Mouse (Mus musculus) A20 (cell line): Measurements from ENCODE around the gene Pdgfra.

Experiments
- DNase-seq: peaks from one replicate; pipeline ENCODE4 v3.0.0-alpha.2; 2011; ENCODE audit warnings: low read depth, low spot score

The Pdgfra gene

DNA sequence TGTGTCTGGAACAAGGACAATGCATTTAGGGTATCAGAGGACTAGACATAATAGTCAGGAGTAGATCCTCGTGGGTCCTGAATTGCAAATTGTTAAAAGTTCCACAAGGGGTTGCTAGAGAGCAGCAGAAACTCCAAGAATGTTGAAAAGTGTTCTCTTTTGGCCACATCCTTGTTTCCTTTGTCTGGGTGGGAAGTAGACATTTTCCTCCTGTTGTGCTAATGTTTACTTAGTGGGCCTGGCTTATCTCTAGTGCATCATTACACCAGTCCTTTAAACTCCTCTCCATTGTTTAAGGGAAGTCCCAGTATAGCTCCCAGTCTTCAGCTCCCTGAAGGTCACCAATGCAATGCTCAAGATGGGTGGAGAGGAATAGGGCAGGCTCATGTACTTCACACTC, 57.9 kb downstream of the Pdgfra start:
- peak; percentile 5 for DNase-seq

- no peak for DNase-seq
These were observed 62.4 kb downstream of the Pdgfra start for GRCm38 (mm10) chr5:75214520-75214919.

DNA sequence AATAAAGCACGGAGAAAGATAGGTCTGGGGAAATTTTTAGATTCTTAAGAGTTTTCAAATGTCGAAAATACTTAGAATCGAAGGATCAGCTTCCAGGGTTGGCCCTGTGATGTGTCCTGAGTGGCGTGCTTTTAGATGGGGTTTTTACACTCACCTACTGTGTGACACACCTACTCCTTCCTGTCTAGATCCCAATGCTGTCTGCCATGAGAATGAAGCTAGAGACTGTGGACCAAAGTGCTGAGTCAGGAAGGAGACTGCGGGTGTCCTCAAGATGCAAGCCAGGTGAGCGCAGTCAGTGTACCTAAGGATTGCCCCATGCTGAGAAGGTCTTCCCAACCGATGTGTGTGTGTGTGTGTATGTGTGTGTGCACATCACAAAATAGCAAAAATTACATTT, 62.8 kb downstream of the Pdgfra start:
- DNase-seq: no peak

DNA sequence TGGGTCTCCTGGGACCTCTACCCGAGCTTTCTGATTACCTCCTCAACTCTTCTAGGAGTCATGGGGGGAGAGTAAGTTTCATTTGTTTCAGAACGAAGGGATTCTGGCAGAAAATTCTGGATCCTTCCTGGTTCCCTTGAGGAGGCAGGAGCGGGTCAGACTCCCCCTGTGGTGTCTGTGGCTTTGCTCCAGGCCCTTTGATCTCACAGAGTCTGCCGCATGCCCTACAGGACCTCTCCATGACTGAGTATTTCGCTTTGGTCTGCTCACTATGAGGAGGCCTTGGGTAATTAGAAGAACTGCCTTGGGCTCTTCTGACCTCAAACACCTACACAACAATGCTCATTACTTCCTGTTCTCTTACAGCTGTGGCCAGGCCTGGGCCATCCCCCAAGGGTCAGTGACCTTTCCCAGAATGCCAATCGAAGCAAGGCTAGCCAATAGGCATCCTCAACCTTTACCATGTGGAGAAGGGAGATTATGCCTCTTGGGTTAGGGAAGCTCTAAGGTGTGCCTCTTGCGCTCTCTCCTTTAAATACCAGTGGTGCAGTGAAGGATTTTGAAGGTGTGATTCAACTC, 63.7 kb downstream of the Pdgfra start:
- no peak for DNase-seq

GRCm38 (mm10) chr5:75221610-75222009, 69.5 kb downstream of the Pdgfra start:
- DNase-seq: no peak

- DNase-seq: no peak
These were observed 70.6 kb downstream of the Pdgfra start for GRCm38 (mm10) chr5:75222491-75223265.

GRCm38 (mm10) chr5:75238363-75238762, 86.3 kb downstream of the Pdgfra start:
- DNase-seq: peak; percentile 1

GRCm38 (mm10) chr5:75238928-75239777, 87.1 kb downstream of the Pdgfra start:
- DNase-seq: no peak

DNA sequence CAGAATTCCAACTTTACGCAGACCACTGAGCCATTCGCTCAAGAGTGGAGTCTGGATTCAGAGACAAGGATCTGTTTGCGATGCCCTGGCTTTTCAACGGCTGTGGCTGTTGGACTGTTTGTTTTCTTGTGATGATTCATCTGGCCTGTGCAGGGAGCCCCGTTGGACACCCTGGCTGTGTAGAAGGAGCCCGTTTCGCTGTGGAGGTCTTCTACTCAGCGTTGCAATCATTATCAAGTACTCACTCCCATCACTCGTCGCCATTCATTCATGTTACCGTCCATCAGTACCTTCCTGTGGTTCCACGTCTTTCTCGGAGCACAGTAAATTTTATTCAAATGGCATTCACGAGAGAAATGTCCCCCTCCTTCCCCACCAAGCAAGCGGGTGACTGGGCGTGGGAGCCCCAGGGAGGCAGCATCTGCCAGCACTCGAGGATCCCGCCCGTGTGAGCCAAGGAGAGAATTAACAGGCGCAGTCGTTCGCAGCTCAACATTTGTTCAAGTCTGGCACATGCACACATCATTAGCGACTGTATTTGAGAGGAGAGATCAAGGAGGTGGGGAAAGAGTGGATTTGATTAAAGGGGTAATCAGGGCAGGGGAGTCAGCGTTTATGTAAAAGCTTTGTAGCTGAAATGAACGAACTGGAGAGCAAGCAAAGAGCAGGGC, 95.1 kb downstream of the Pdgfra start:
- no peak for DNase-seq
